Mouse (Mus musculus): ENCODE measurements around the gene Nxpe4.
A peak's percentile ranks its signal among the peaks of the same experiment; 100 is the strongest.

Nxpe4 gene

GRCm38 (mm10) chr9:48338783-48339455 lies 177.1 kb downstream of the Nxpe4 start:
- DNase-seq = no peak

- no peak for DNase-seq
These were observed 177.7 kb downstream of the Nxpe4 start for GRCm38 (mm10) chr9:48339563-48339962.

GRCm38 (mm10) chr9:48340708-48341380 lies 179.0 kb downstream of the Nxpe4 start:
- DNase-seq = no peak

GRCm38 (mm10) chr9:48345456-48345855 lies 183.6 kb downstream of the Nxpe4 start:
- no peak for DNase-seq

GRCm38 (mm10) chr9:48345866-48346265 lies 184.0 kb downstream of the Nxpe4 start:
- no peak for DNase-seq

- DNase-seq = no peak
These were observed 191.4 kb downstream of the Nxpe4 start, which contains the start of gene Nxpe2 for GRCm38 (mm10) chr9:48353148-48353698. Gene Nxpe2 (minus strand): TSS chr9:48353454.

- DNase-seq = no peak
These were observed 192.3 kb downstream of the Nxpe4 start for GRCm38 (mm10) chr9:48354122-48354521.

- peak; percentile 78 for DNase-seq
These were observed 193.0 kb downstream of the Nxpe4 start for GRCm38 (mm10) chr9:48354793-48355192.

GRCm38 (mm10) chr9:48357097-48357496 lies 195.3 kb downstream of the Nxpe4 start:
- DNase-seq = no peak

- DNase-seq = peak; percentile 50
These were observed 199.0 kb downstream of the Nxpe4 start for GRCm38 (mm10) chr9:48360826-48361225.

GRCm38 (mm10) chr9:48361815-48362631 lies 200.2 kb downstream of the Nxpe4 start:
- DNase-seq = no peak

- DNase-seq = no peak
These were observed 200.9 kb downstream of the Nxpe4 start for GRCm38 (mm10) chr9:48362743-48363142.

GRCm38 (mm10) chr9:48373232-48373878 lies 211.5 kb downstream of the Nxpe4 start:
- no peak for DNase-seq

GRCm38 (mm10) chr9:48374357-48374756 lies 212.5 kb downstream of the Nxpe4 start:
- no peak for DNase-seq

- no peak for DNase-seq
These were observed 226.6 kb downstream of the Nxpe4 start for GRCm38 (mm10) chr9:48388451-48388850.

GRCm38 (mm10) chr9:48389983-48390382 lies 228.2 kb downstream of the Nxpe4 start:
- no peak for DNase-seq

- no peak for DNase-seq
These were observed 241.9 kb downstream of the Nxpe4 start for GRCm38 (mm10) chr9:48403590-48404209.

GRCm38 (mm10) chr9:48404687-48405086 lies 242.9 kb downstream of the Nxpe4 start:
- DNase-seq = no peak

GRCm38 (mm10) chr9:48407549-48408327 lies 245.9 kb downstream of the Nxpe4 start:
- DNase-seq = peak; percentile 25

GRCm38 (mm10) chr9:48410217-48411035 lies 248.6 kb downstream of the Nxpe4 start:
- no peak for DNase-seq

- peak; percentile 36 for DNase-seq
These were observed 251.8 kb downstream of the Nxpe4 start for GRCm38 (mm10) chr9:48413591-48413990.

Measured in thymus, postnatal 4 days (tissue).